Mouse (Mus musculus): Measurements from ENCODE around the gene Arid4a. TPM values are rescaled to one million over a fixed set of nuclear protein-coding genes. Genes with fewer than 3 reads are reported as not detected.

Gene Arid4a
- total RNA-seq (2017) = 103 and 106 TPM in 2 replicates

- ATAC-seq (replicated peaks in 1 of 2; ENCODE audit: insufficient read depth in 1 of 2, low FRiP score in 2 of 2, low TSS enrichment in 1 of 2, low read depth in 1 of 2, poor library complexity in 2 of 2, severe bottlenecking in 2 of 2) = peak; percentile 92 to 95
Measured at GRCm38 (mm10) chr12:71015363-71016210, at the start of gene Arid4a. Gene Arid4a, plus strand, starts transcription at chr12:71015990.

GRCm38 (mm10) chr12:70967581-70967980, 48.2 kb upstream of the Arid4a start:
- ATAC-seq (replicated peaks in 1 of 2; ENCODE audit: insufficient read depth in 1 of 2, low FRiP score in 2 of 2, low TSS enrichment in 1 of 2, low read depth in 1 of 2, poor library complexity in 2 of 2, severe bottlenecking in 2 of 2) = no peak

- peak; percentile 89 to 92 for ATAC-seq (replicated peaks in 1 of 2; ENCODE audit: insufficient read depth in 1 of 2, low FRiP score in 2 of 2, low TSS enrichment in 1 of 2, low read depth in 1 of 2, poor library complexity in 2 of 2, severe bottlenecking in 2 of 2)
Measured at GRCm38 (mm10) chr12:70968141-70968790, 47.5 kb upstream of the Arid4a start.

- peak; percentile 61 to 69 for ATAC-seq (replicated peaks in 1 of 2; ENCODE audit: insufficient read depth in 1 of 2, low FRiP score in 2 of 2, low TSS enrichment in 1 of 2, low read depth in 1 of 2, poor library complexity in 2 of 2, severe bottlenecking in 2 of 2)
Measured at GRCm38 (mm10) chr12:70968791-70969307, 46.9 kb upstream of the Arid4a start.

- ATAC-seq (replicated peaks in 1 of 2; ENCODE audit: insufficient read depth in 1 of 2, low FRiP score in 2 of 2, low TSS enrichment in 1 of 2, low read depth in 1 of 2, poor library complexity in 2 of 2, severe bottlenecking in 2 of 2) = peak; percentile 31 to 33; a peak in 2 of 4 replicates
Measured at GRCm38 (mm10) chr12:70969485-70970184, 46.2 kb upstream of the Arid4a start.

GRCm38 (mm10) chr12:70973831-70974230, 42.0 kb upstream of the Arid4a start:
- no peak for ATAC-seq (replicated peaks in 1 of 2; ENCODE audit: insufficient read depth in 1 of 2, low FRiP score in 2 of 2, low TSS enrichment in 1 of 2, low read depth in 1 of 2, poor library complexity in 2 of 2, severe bottlenecking in 2 of 2)

GRCm38 (mm10) chr12:70974441-70975266, 41.1 kb upstream of the Arid4a start, which contains the start of gene Psma3:
Gene Psma3, plus strand, starts transcription at chr12:70974621.
- ATAC-seq (replicated peaks in 1 of 2; ENCODE audit: insufficient read depth in 1 of 2, low FRiP score in 2 of 2, low TSS enrichment in 1 of 2, low read depth in 1 of 2, poor library complexity in 2 of 2, severe bottlenecking in 2 of 2) = peak; percentile 97 to 99

- ATAC-seq (replicated peaks in 1 of 2; ENCODE audit: insufficient read depth in 1 of 2, low FRiP score in 2 of 2, low TSS enrichment in 1 of 2, low read depth in 1 of 2, poor library complexity in 2 of 2, severe bottlenecking in 2 of 2) = no peak
Measured at GRCm38 (mm10) chr12:70975406-70975805, 40.4 kb upstream of the Arid4a start.

GRCm38 (mm10) chr12:70975891-70976290, 39.9 kb upstream of the Arid4a start:
- no peak for ATAC-seq (replicated peaks in 1 of 2; ENCODE audit: insufficient read depth in 1 of 2, low FRiP score in 2 of 2, low TSS enrichment in 1 of 2, low read depth in 1 of 2, poor library complexity in 2 of 2, severe bottlenecking in 2 of 2)

GRCm38 (mm10) chr12:70978345-70978744, 37.4 kb upstream of the Arid4a start:
- ATAC-seq (replicated peaks in 1 of 2; ENCODE audit: insufficient read depth in 1 of 2, low FRiP score in 2 of 2, low TSS enrichment in 1 of 2, low read depth in 1 of 2, poor library complexity in 2 of 2, severe bottlenecking in 2 of 2) = no peak

GRCm38 (mm10) chr12:70984855-70985550, 30.8 kb upstream of the Arid4a start:
- no peak for ATAC-seq (replicated peaks in 1 of 2; ENCODE audit: insufficient read depth in 1 of 2, low FRiP score in 2 of 2, low TSS enrichment in 1 of 2, low read depth in 1 of 2, poor library complexity in 2 of 2, severe bottlenecking in 2 of 2)

- no peak for ATAC-seq (replicated peaks in 1 of 2; ENCODE audit: insufficient read depth in 1 of 2, low FRiP score in 2 of 2, low TSS enrichment in 1 of 2, low read depth in 1 of 2, poor library complexity in 2 of 2, severe bottlenecking in 2 of 2)
Measured at GRCm38 (mm10) chr12:70997225-70997624, 18.6 kb upstream of the Arid4a start.

- peak; percentile 71 to 83 for ATAC-seq (replicated peaks in 1 of 2; ENCODE audit: insufficient read depth in 1 of 2, low FRiP score in 2 of 2, low TSS enrichment in 1 of 2, low read depth in 1 of 2, poor library complexity in 2 of 2, severe bottlenecking in 2 of 2)
Measured at GRCm38 (mm10) chr12:70999423-70999903, 16.3 kb upstream of the Arid4a start.

GRCm38 (mm10) chr12:71000344-71000743, 15.4 kb upstream of the Arid4a start:
- no peak for ATAC-seq (replicated peaks in 1 of 2; ENCODE audit: insufficient read depth in 1 of 2, low FRiP score in 2 of 2, low TSS enrichment in 1 of 2, low read depth in 1 of 2, poor library complexity in 2 of 2, severe bottlenecking in 2 of 2)

GRCm38 (mm10) chr12:71001456-71001855, 14.3 kb upstream of the Arid4a start:
- ATAC-seq (replicated peaks in 1 of 2; ENCODE audit: insufficient read depth in 1 of 2, low FRiP score in 2 of 2, low TSS enrichment in 1 of 2, low read depth in 1 of 2, poor library complexity in 2 of 2, severe bottlenecking in 2 of 2) = no peak

- ATAC-seq (replicated peaks in 1 of 2; ENCODE audit: insufficient read depth in 1 of 2, low FRiP score in 2 of 2, low TSS enrichment in 1 of 2, low read depth in 1 of 2, poor library complexity in 2 of 2, severe bottlenecking in 2 of 2) = no peak
Measured at GRCm38 (mm10) chr12:71003760-71004426, 11.9 kb upstream of the Arid4a start.
